Mouse (Mus musculus) liver, adult 2 months (tissue): Measurements from ENCODE around the gene Slc4a11. TPM values are rescaled to one million over a fixed set of nuclear protein-coding genes. Genes with fewer than 3 reads are reported as not detected.
A peak's percentile ranks its signal among the peaks of the same experiment; 100 is the strongest.

Experiments
- DNase-seq: peaks from one replicate; pipeline ENCODE4 v3.0.0-alpha.2; 2011; ENCODE audit warnings: low read depth, low spot score; ENCODE audit errors: extremely low read depth
- H3K27ac ChIP-seq: fragments of 200-500 bp; replicated peaks from 2 replicates; pipeline ENCODE4 v1.5.1; 2012; ENCODE audit warnings: low read depth, mild to moderate bottlenecking, control low read depth, inconsistent platforms, low read length; ENCODE audit not compliant: insufficient read depth
- H3K27me3 ChIP-seq: fragments of 200-500 bp; 2 replicates; pipeline ENCODE4 v1.6.1; 2012; ENCODE audit warnings: mild to moderate bottlenecking, moderate library complexity, low read length, inconsistent platforms; ENCODE audit not compliant: control insufficient read depth, insufficient read depth
- H3K36me3 ChIP-seq: fragments of 200-500 bp; 2 replicates; pipeline ENCODE4 v1.6.1; 2012; ENCODE audit warnings: low read length, inconsistent platforms; ENCODE audit not compliant: control insufficient read depth, insufficient read depth
- H3K4me1 ChIP-seq: fragments of 200-500 bp; 2 replicates; pipeline ENCODE4 v1.6.1; 2011; ENCODE audit warnings: low read length; ENCODE audit not compliant: control insufficient read depth, insufficient read depth
- H3K4me3 ChIP-seq: fragments of 200-500 bp; 2 replicates; pipeline ENCODE4 v1.5.1; 2011; ENCODE audit warnings: low read depth, mild to moderate bottlenecking, control low read depth, low read length, moderate library complexity; ENCODE audit not compliant: insufficient read depth
- H3K79me2 ChIP-seq: fragments of 200-500 bp; 2 replicates; pipeline ENCODE4 v1.6.1; 2012; ENCODE audit warnings: inconsistent platforms, mild to moderate bottlenecking, low read length, moderate library complexity; ENCODE audit not compliant: control insufficient read depth, insufficient read depth
- H3K9ac ChIP-seq: fragments of 200-500 bp; 2 replicates; pipeline ENCODE4 v1.6.1; 2012; ENCODE audit warnings: low read depth, mild to moderate bottlenecking, control low read depth, inconsistent platforms, low read length
- CTCF ChIP-seq: fragments of 200-500 bp; IDR thresholded peaks from 2 replicates; pipeline ENCODE4 v1.5.1; 2011; ENCODE audit warnings: low read depth, low read length, control low read depth
- POLR2A ChIP-seq: fragments of 200-500 bp; IDR thresholded peaks from 2 replicates; pipeline ENCODE4 v1.6.1; 2011; ENCODE audit warnings: low read length, control low read depth; ENCODE audit not compliant: insufficient read depth; ENCODE audit errors: extremely low read depth
- WGBS: fragments of 180-500 bp; shearing (Covaris S2); methylation state at CpG from one replicate; pipeline ENCODE4 v1.1.7; 2018; 5-methylcytosine and 5-hydroxymethylcytosine counted together
- polyA plus RNA-seq: library from polyadenylated mRNA; depleted of rRNA; stranded (reverse); fragments of >200 nt; gene quantifications from 2 replicates; pipeline ENCODE4 v1.2.3, GENCODE M21; 2012
- total RNA-seq: library from RNA; depleted of rRNA; stranded (reverse); fragments of >200 nt; gene quantifications from 2 replicates; pipeline ENCODE4 v1.2.3, GENCODE M21; 2014

Gene Slc4a11
- total and polyA plus RNA-seq, 2 experiments = 0.34 TPM; not detected in 1

- no peak overlapping the region for H3K4me3 ChIP-seq
- 91% methylated on average over 5 of the region's 5 CpGs for WGBS
- peaks cover 50% of the 10 kb centered on the region for H3K36me3 ChIP-seq
- no peaks in the 10 kb centered on the region for H3K79me2 ChIP-seq
- H3K4me1 ChIP-seq = no peaks in the 10 kb centered on the region
- no peak overlapping the region for H3K9ac ChIP-seq
- no peaks in the 10 kb centered on the region for H3K27me3 ChIP-seq
- no peak for TF ChIP-seq POLR2A
- TF ChIP-seq CTCF = no peak
- no peak overlapping the region for H3K27ac ChIP-seq
- no peak for DNase-seq
These were observed 34.5 kb upstream of the Slc4a11 start for GRCm38 (mm10) chr2:130731855-130732254.

- H3K9ac ChIP-seq = no peak overlapping the region
- H3K79me2 ChIP-seq = no peaks in the 10 kb centered on the region
- DNase-seq = peak; percentile 28
- 90% methylated on average over 9 of the region's 9 CpGs for WGBS
- no peak overlapping the region for H3K4me3 ChIP-seq
- H3K4me1 ChIP-seq = no peaks in the 10 kb centered on the region
- peaks cover 56% of the 10 kb centered on the region for H3K36me3 ChIP-seq
- no peaks in the 10 kb centered on the region for H3K27me3 ChIP-seq
- TF ChIP-seq CTCF (no peak), POLR2A (no peak)
- no peak overlapping the region for H3K27ac ChIP-seq
These were observed 33.4 kb upstream of the Slc4a11 start for GRCm38 (mm10) chr2:130730746-130731145.

DNA sequence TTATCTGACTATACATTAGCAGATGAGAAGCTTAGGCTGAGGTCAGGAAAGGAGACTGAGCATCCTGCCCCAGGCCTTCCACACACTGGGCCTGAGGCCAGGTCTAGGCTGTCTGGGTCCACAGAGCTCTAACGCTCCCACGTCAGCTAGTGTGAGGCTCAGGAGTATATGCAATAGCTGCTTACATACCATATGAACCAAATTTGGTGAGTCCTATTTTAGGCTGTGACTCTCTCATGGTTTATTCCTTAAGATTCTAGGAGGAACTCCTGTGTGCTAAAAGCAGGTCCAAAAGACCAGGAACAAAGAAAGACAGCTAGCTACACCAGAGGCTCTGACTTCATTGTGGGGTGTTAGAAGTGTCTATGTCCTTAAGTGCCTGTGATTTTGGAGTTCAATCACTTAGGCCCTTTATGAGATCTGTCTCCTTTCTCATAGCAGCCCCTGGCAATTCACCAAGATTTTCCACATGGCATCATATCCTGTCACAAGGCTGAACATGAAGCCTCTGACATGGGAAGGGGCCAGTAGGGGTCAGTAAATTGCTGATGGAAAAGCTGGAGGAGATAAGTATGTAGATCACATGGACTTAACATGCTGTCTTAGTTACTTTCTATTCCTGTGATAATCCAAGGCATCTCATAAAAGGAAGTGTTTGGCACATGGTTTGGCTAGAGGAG, 31.7 kb upstream of the Slc4a11 start:
- Histone ChIP-seq H3K36me3 (peaks cover 66% of the 10 kb centered on the region), H3K27ac (no peak overlapping the region), H3K4me1 (no peaks in the 10 kb centered on the region), H3K4me3 (no peak overlapping the region), H3K27me3 (no peaks in the 10 kb centered on the region), H3K9ac (no peak overlapping the region), H3K79me2 (no peaks in the 10 kb centered on the region)
- TF ChIP-seq POLR2A (no peak), CTCF (no peak)
- 87% methylated on average over 2 of the region's 2 CpGs for WGBS
- no peak for DNase-seq

DNA sequence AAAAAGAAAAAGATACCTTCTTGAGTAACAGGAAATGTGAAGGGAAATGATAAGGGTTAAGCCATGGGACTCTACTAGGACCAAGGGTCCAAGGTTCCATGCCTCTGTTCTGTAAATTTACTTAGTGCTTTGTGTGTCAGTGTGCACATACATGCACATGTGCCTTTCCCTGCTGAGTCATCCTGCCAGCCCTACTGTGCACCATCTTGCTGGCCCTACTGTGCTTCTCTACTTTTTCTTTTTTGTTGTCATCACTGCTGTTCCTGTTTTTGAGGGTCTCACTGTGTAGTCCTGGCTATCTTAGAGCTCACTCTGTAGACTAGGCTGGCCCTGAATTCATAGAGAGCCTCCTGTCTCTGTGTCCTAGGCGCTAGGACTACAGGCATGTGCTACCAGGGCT, 30.4 kb upstream of the Slc4a11 start:
- H3K36me3 ChIP-seq = peaks cover 66% of the 10 kb centered on the region
- TF ChIP-seq CTCF = no peak
- WGBS = 100% methylated on average over 1 of the region's 1 CpGs
- H3K9ac ChIP-seq = no peak overlapping the region
- no peaks in the 10 kb centered on the region for H3K4me1 ChIP-seq
- no peak overlapping the region for H3K27ac ChIP-seq
- no peaks in the 10 kb centered on the region for H3K27me3 ChIP-seq
- no peaks in the 10 kb centered on the region for H3K79me2 ChIP-seq
- no peak for DNase-seq
- no peak overlapping the region for H3K4me3 ChIP-seq

- WGBS = 84% methylated on average over 4 of the region's 4 CpGs
- DNase-seq = no peak
- Histone ChIP-seq H3K36me3 (peaks cover 62% of the 10 kb centered on the region), H3K79me2 (no peaks in the 10 kb centered on the region), H3K27ac (no peak overlapping the region), H3K4me3 (no peak overlapping the region), H3K4me1 (no peaks in the 10 kb centered on the region), H3K9ac (no peak overlapping the region), H3K27me3 (no peaks in the 10 kb centered on the region)
- TF ChIP-seq POLR2A (no peak), CTCF (no peak)
These were observed 27.1 kb upstream of the Slc4a11 start for GRCm38 (mm10) chr2:130724369-130724768.

DNA sequence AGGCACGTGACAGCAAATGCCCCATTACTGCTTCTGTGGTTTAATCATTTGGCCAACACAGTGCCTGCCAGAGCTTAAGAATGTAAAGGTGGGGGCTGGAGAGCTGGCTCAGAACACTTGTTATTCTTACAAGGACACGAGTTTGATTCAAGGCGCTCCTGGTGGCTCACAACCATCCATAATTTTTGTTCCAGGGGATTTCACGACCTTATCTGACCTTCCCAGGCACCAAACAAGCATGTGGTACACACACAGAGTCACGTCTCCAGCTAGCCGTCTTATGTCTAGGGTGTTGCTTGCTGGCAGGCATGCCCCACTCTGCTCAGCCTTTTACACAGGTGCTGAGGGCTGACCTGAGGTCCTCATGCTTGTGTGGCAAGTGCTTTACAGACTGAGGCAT, 20.6 kb upstream of the Slc4a11 start:
- WGBS = 88% methylated on average over 6 of the region's 6 CpGs
- H3K27ac ChIP-seq = no peak overlapping the region
- peaks cover 49% of the 10 kb centered on the region for H3K36me3 ChIP-seq
- H3K4me3 ChIP-seq = no peak overlapping the region
- no peak for DNase-seq
- H3K27me3 ChIP-seq = no peaks in the 10 kb centered on the region
- no peaks in the 10 kb centered on the region for H3K79me2 ChIP-seq
- TF ChIP-seq CTCF (no peak), POLR2A (no peak)
- no peaks in the 10 kb centered on the region for H3K4me1 ChIP-seq
- H3K9ac ChIP-seq = no peak overlapping the region
